9 mouse cellular contexts compared by ENCODE assay signal in the genomic region with DNA sequence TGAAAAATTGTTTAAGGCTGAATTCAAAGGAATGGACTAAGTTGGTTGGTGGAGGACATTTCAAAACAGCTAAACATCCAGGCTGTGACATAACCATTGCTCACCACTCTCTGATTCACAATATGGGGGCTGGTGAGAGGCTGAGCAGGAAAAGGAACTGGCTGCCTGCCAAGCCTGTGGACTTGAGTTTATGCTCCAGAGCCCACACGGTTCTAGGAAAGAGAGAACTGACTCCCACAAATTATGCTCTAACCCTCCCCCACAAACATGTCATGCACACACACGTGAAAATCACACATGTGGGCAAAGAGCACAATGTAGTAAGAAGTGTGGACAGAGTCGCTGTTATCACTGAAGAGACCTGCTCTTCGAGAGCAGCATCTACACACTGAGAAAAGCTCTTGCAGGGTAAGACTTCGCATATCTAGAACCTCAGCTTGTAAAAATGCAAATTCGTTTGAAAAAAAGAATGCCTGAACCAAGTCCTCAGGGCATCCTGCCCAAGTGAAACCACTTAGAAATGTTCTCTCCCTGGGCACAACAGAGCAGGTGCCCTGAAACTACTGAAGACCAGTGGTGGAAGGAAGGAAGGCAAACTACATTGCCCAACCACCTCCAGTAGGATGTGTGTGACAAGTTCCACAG.
DNase-seq lines count a peak whose midpoint lies in the region; TF ChIP-seq lines count a peak whose summit lies in the region.
"Had no signal": no experiment of that assay in that cellular context is flagged by ENCODE, and none has a peak within 500 bp of the region (broad histone marks: within the 10 kb centered on the region; RNA-seq: fewer than 3 reads in every experiment).

No protein-coding gene starts in this region.

- no peak for TF ChIP-seq RAD21 in CH12.LX (IDR thresholded peaks at IDR 0.05; ENCODE audit: low read depth, low read length)

- peak overlapping the region; percentile 51; the same call in 1 of the 2 replicates for H3K4me2 ChIP-seq in CH12.LX (ENCODE audit: insufficient read depth, low read depth, poor library complexity, severe bottlenecking)
- H3K4me2 ChIP-seq: midbrain, embryonic 12.5 days had no signal

- TF ChIP-seq EP300 in CH12.LX (IDR thresholded peaks at IDR 0.05; ENCODE audit: low read length): no peak

- intact Hi-C loops in left cerebral cortex, postnatal 10 days (cut with DNase I): no loop called here

- dilution Hi-C loops in CH12.LX (cut with MboI; ENCODE audit: extremely low pct_ligation_motif_present, extremely low pct_unique_long_range_greater_than_20kb, low sequenced_read_pairs): no loop called here

- H3K27me3 ChIP-seq in CH12.LX (replicated peaks): no peaks in the 10 kb centered on the region
- H3K27me3 ChIP-seq: midbrain, embryonic 12.5 days had no signal

- no peak for TF ChIP-seq POLR2A in CH12.LX (IDR thresholded peaks at IDR 0.05; ENCODE audit: low read depth, low read length)

- H3K9me3 ChIP-seq in CH12.LX (replicated peaks; ENCODE audit: low read length): no peaks in the 10 kb centered on the region
- H3K9me3 ChIP-seq: midbrain, embryonic 12.5 days had no signal

- TF ChIP-seq CTCF in CH12.LX (conservative IDR thresholded peaks at IDR 0.05 in 1 of 2, IDR thresholded peaks at IDR 0.05 in 1 of 2; ENCODE audit: low read depth in 2 of 2, low read length in 2 of 2): no peak

- DNase-seq in cerebellum, postnatal 14 days: peak; percentile 50 to 64
- DNase-seq in cerebellum, adult 9-10 months: no peak
- no peak for DNase-seq in CH12.LX (ENCODE audit: extremely low read depth)
- DNase-seq in frontal cortex, postnatal 36 days (ENCODE audit: low spot score in 2 of 2): peak; percentile 71 to 77
- DNase-seq in left cerebral cortex, postnatal 10 days (ENCODE audit: extremely low spot score in 1 of 2, low spot score in 2 of 2): peak; percentile 16 to 68
- DNase-seq in embryo, embryonic 10.5 days (ENCODE audit: low spot score): no peak
- DNase-seq in thymus, postnatal 4 days: no peak
- no peak for DNase-seq in thymus, postnatal 36 days

- H3K27ac ChIP-seq in CH12.LX (ENCODE audit: insufficient read depth, low read depth): no peak overlapping the region
- H3K27ac ChIP-seq: midbrain, embryonic 12.5 days had no signal

- H3K79me2 ChIP-seq in CH12.LX (replicated peaks; ENCODE audit: control insufficient read depth, extremely low read depth, insufficient read depth, poor library complexity, severe bottlenecking): no peaks in the 10 kb centered on the region

- in situ Hi-C loops in CH12.LX (cut with MboI; ENCODE audit: low pct_ligation_motif_present, low pct_unique_long_range_greater_than_20kb, low sequenced_read_pairs): loop anchor here (25.0 kb wide), 1 partner anchor 654 kb away; no protein-coding TSS in a partner anchor

- no peak overlapping the region for H3K9ac ChIP-seq in CH12.LX (ENCODE audit: insufficient read depth, low read depth)
- H3K9ac ChIP-seq: midbrain, embryonic 12.5 days had no signal

- no peak overlapping the region for H3K4me3 ChIP-seq in CH12.LX (replicated peaks in 1 of 3; ENCODE audit: low read depth in 2 of 3, low read length in 2 of 3, poor library complexity in 1 of 3)
- H3K4me3 ChIP-seq: midbrain, embryonic 12.5 days had no signal

- no peaks in the 10 kb centered on the region for H3K36me3 ChIP-seq in CH12.LX (replicated peaks in 1 of 2; ENCODE audit: control insufficient read depth in 1 of 2, insufficient read depth in 1 of 2, low read length in 1 of 2)
- H3K36me3 ChIP-seq: midbrain, embryonic 12.5 days had no signal

- peaks cover 6 to 12% of the 10 kb centered on the region in 2 experiments for H3K4me1 ChIP-seq in CH12.LX (ENCODE audit: control insufficient read depth in 1 of 2, insufficient read depth in 2 of 2)
- H3K4me1 ChIP-seq: midbrain, embryonic 12.5 days had no signal

TF ChIP-seq in CH12.LX, 34 proteins besides CTCF, POLR2A, EP300 and RAD21:
- TF ChIP-seq E2F4 (IDR thresholded peaks at IDR 0.05; ENCODE audit: insufficient replicate concordance, low read depth, low read length) (no peak), BHLHE40 (IDR thresholded peaks at IDR 0.05; ENCODE audit: low read depth, low read length) (peak; percentile 58), ZKSCAN1 (IDR thresholded peaks at IDR 0.05; ENCODE audit: borderline replicate concordance, low read depth, low read length) (no peak), ZMIZ1 (IDR thresholded peaks at IDR 0.05; ENCODE audit: low read depth, low read length) (no peak), SIN3A (IDR thresholded peaks at IDR 0.05; ENCODE audit: low read length) (no peak), ZNF384 (IDR thresholded peaks at IDR 0.05; ENCODE audit: low read depth, low read length) (peak; percentile 72)

Comparison
In these comparisons a context has a peak if more than half of its experiments do, and no peak if none do; other contexts are left out.
1. DNase-seq: peak in cerebellum, postnatal 14 days (2 of 2), frontal cortex, postnatal 36 days (2 of 2) and left cerebral cortex, postnatal 10 days (2 of 2); none in cerebellum, adult 9-10 months (single experiment), CH12.LX (single experiment), embryo, embryonic 10.5 days (single experiment), thymus, postnatal 4 days (single experiment) and thymus, postnatal 36 days (0 of 2).